ENCODE assay signal across 10 mouse cellular contexts in the genomic region with DNA sequence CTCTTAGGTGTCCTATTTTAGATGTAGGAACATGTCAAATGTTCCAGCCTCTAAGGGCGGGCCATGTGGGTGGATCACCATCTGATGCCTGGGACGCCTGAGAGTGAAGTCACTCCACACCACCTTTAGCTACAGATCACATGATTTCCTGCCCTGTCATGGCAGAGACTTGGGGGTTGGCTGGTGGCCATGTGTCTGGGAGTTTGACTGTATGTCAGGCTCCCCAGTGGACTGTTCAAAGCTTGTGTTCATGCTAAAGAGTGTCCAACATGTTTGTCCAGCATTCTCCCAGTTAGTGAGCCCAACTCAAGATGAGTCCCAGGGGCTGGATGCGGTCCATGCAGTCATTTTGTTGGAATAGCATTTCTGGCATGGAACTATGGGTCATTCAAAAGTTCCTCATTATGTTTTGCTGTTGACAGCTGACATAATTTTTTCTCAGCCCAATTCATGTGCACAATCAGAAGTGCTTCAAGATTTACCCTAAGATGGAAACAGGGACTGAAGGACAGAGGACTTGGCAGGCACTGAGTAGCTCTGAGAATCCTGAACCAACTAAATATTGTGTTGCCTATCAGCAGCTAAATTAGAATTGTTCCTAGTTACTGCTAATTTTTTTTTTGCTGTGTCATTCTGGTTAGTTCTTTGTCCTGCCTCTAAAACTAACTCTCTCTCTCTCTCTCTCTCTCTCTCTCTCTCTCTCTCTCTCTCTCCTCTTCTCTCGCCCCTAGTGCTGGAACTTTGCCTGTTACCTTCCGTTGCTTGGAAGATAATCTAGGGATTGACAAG.
DNase-seq lines count a peak whose midpoint lies in the region; ATAC-seq lines count a peak whose summit lies in the region.
"Had no signal": no experiment of that assay in that cellular context is flagged by ENCODE, and none has a peak within 500 bp of the region (broad histone marks: within the 10 kb centered on the region; RNA-seq: fewer than 3 reads in every experiment).

No protein-coding gene starts in this region.

- intact Hi-C loops in heart, postnatal 14 days (cut with DNase I): no loop called here

- H3K36me3 ChIP-seq in kidney, embryonic 16.5 days (ENCODE audit: insufficient read depth, low read length): no peaks in the 10 kb centered on the region

- ATAC-seq in kidney, embryonic 16.5 days (ENCODE audit: low FRiP score, low TSS enrichment): no peak
- no peak for ATAC-seq in monocyte, adult 5-6 weeks (replicated peaks; ENCODE audit: insufficient number of reproducible peaks, low FRiP score, low TSS enrichment, poor library complexity, severe bottlenecking)

- H3K4me1 ChIP-seq in kidney, embryonic 16.5 days (ENCODE audit: insufficient read depth, low read length): no peaks in the 10 kb centered on the region

- 71% methylated on average over 5 of the region's 5 CpGs for WGBS in kidney, embryonic 16.5 days

- no peak overlapping the region for H3K4me2 ChIP-seq in kidney, embryonic 16.5 days (replicated peaks; ENCODE audit: low read depth, low read length)

- H3K9me3 ChIP-seq in kidney, embryonic 16.5 days (ENCODE audit: low read length): no peaks in the 10 kb centered on the region

- H3K9ac ChIP-seq in kidney, embryonic 16.5 days (replicated peaks; ENCODE audit: low read length): no peak overlapping the region
- H3K9ac ChIP-seq: liver, embryonic 14.5 days had no signal

- H3K4me3 ChIP-seq in kidney, embryonic 16.5 days (ENCODE audit: low read length): no peak overlapping the region

- peak; percentile 9 for DNase-seq in adrenal gland, postnatal 10 days
- no peak for DNase-seq in adrenal gland, adult 2 months
- DNase-seq in kidney, postnatal 10 days: peak; percentile 7
- DNase-seq in NIH3T3 (ENCODE audit: low read depth): peak; percentile 48
- DNase-seq in heart, postnatal 14 days: peak; percentile 16 to 20
- DNase-seq in embryo, embryonic 9.5 days (ENCODE audit: extremely low spot score): no peak
- DNase-seq: embryo, embryonic 11 days had no signal

- no peaks in the 10 kb centered on the region for H3K27me3 ChIP-seq in kidney, embryonic 16.5 days (ENCODE audit: insufficient read depth, low read length)

- no peak overlapping the region for H3K27ac ChIP-seq in kidney, embryonic 16.5 days (ENCODE audit: low read length)
- H3K27ac ChIP-seq: liver, embryonic 14.5 days had no signal

Comparison
In these comparisons a context has a peak if more than half of its experiments do, and no peak if none do; other contexts are left out.
1. DNase-seq: peak in adrenal gland, postnatal 10 days (single experiment), kidney, postnatal 10 days (single experiment), NIH3T3 (single experiment) and heart, postnatal 14 days (2 of 2); none in adrenal gland, adult 2 months (single experiment) and embryo, embryonic 9.5 days (single experiment).